Mouse (Mus musculus) intestine, embryonic 16.5 days (tissue): ENCODE data around the gene Wdr18. TPM values are rescaled to one million over a fixed set of nuclear protein-coding genes. Genes with fewer than 3 reads are reported as not detected.

ENCODE experiments used
- ATAC-seq: fragments of 200-750 bp; cut with Nextera tagmentation; 2 replicates; pipeline ENCODE4 v1.8.0; 2017; ENCODE audit warnings: moderate TSS enrichment, moderate library complexity
- H3K27ac ChIP-seq: fragments of 300-500 bp; sonication (generic); 2 replicates; pipeline ENCODE4 v1.5.1; 2014; ENCODE audit warnings: mild to moderate bottlenecking, low read length
- H3K27me3 ChIP-seq: fragments of 300-500 bp; sonication (generic); replicated peaks from 2 replicates; pipeline ENCODE4 v1.6.1; 2014; ENCODE audit warnings: low read length, control low read depth, mixed read lengths; ENCODE audit not compliant: control insufficient read depth, insufficient read depth
- H3K36me3 ChIP-seq: fragments of 300-500 bp; sonication (generic); 2 replicates; pipeline ENCODE4 v1.6.1; 2014; ENCODE audit warnings: low read length, control low read depth; ENCODE audit not compliant: control insufficient read depth, insufficient read depth
- H3K4me1 ChIP-seq: fragments of 300-500 bp; sonication (generic); 2 replicates; pipeline ENCODE4 v1.6.1; 2014; ENCODE audit warnings: low read length, control low read depth, mixed read lengths; ENCODE audit not compliant: control insufficient read depth, insufficient read depth
- H3K4me2 ChIP-seq: fragments of 300-500 bp; sonication (generic); 2 replicates; pipeline ENCODE4 v1.6.1; 2014; ENCODE audit warnings: low read depth, low read length, control low read depth
- H3K4me3 ChIP-seq: fragments of 300-500 bp; sonication (generic); 2 replicates; pipeline ENCODE4 v1.5.1; 2014; ENCODE audit warnings: mild to moderate bottlenecking, low read length
- H3K9ac ChIP-seq: fragments of 300-500 bp; sonication (generic); 2 replicates; pipeline ENCODE4 v1.6.1; 2014; ENCODE audit warnings: low read depth, low read length
- H3K9me3 ChIP-seq: fragments of 300-500 bp; sonication (generic); 2 replicates; pipeline ENCODE4 v1.6.1; 2016; ENCODE audit warnings: low read length, control low read depth; ENCODE audit not compliant: control insufficient read depth
- WGBS: fragments of 180-500 bp; shearing (Covaris S2); extraction: QIAGEN DNeasy Blood & Tissue Kit; methylation state at CpG from one replicate; pipeline ENCODE4 v1.1.7; 2014; 5-methylcytosine and 5-hydroxymethylcytosine counted together
- polyA plus RNA-seq: library from polyadenylated mRNA; unstranded; fragments of >200 nt; fragmentation: Nextera tagmentation; extraction: Ambion mirVana; gene quantifications from 2 replicates; pipeline ENCODE4 v1.2.1, GENCODE M21; 2015

The Wdr18 gene
- polyA plus RNA-seq, 1 experiment from 2014 or later: 96.6 TPM

GRCm38 (mm10) chr10:80013609-80014008 lies 53.7 kb downstream of the Wdr18 start:
- 49% methylated on average over 25 of the region's 25 CpGs for WGBS
- no peak for ATAC-seq

GRCm38 (mm10) chr10:80014484-80015290 lies 54.7 kb downstream of the Wdr18 start:
- H3K4me3 ChIP-seq: no peak overlapping the region
- H3K4me2 ChIP-seq: no peak overlapping the region
- H3K9me3 ChIP-seq: 0 out of 2 replicates have a peak, but pooled peaks cover 8% of the 10 kb centered on the region
- ATAC-seq: peak; percentile 30
- H3K9ac ChIP-seq: no peak overlapping the region
- 0 out of 2 replicates have a peak, but pooled peaks cover 5% of the 10 kb centered on the region for H3K36me3 ChIP-seq
- peaks cover 12% of the 10 kb centered on the region for H3K27me3 ChIP-seq
- no peak overlapping the region for H3K27ac ChIP-seq
- peaks cover 15% of the 10 kb centered on the region for H3K4me1 ChIP-seq
- 25% methylated on average over 28 of the region's 28 CpGs for WGBS

More at GRCm38 (mm10) chr10:80013609-80014008, 53.7 kb downstream of the Wdr18 start:
- Histone ChIP-seq H3K27ac (no peak overlapping the region), H3K4me2 (no peak overlapping the region), H3K9me3 (0 out of 2 replicates have a peak, but pooled peaks cover 9% of the 10 kb centered on the region), H3K27me3 (peaks cover 12% of the 10 kb centered on the region), H3K4me1 (peaks cover 4% of the 10 kb centered on the region), H3K4me3 (no peak overlapping the region), H3K36me3 (0 out of 2 replicates have a peak, but pooled peaks cover 5% of the 10 kb centered on the region), H3K9ac (no peak overlapping the region)

- Histone ChIP-seq H3K36me3 (0 out of 2 replicates have a peak, but pooled peaks cover 3% of the 10 kb centered on the region), H3K9me3 (0 out of 2 replicates have a peak, but pooled peaks cover 5% of the 10 kb centered on the region), H3K4me1 (peaks cover 18% of the 10 kb centered on the region), H3K9ac (no peak overlapping the region), H3K27ac (no peak overlapping the region), H3K4me3 (no peak overlapping the region), H3K4me2 (no peak overlapping the region), H3K27me3 (peaks cover 12% of the 10 kb centered on the region)
- 77% methylated on average over 10 of the region's 10 CpGs for WGBS
- ATAC-seq: no peak
These were observed 55.6 kb downstream of the Wdr18 start for GRCm38 (mm10) chr10:80015583-80015982.

GRCm38 (mm10) chr10:80016511-80016910 lies 56.6 kb downstream of the Wdr18 start, which contains the start of gene Arhgap45:
Gene Arhgap45 (plus strand): TSS chr10:80016653.
- ATAC-seq: no peak
- Histone ChIP-seq H3K4me2 (no peak within 1 kb of the TSS), H3K27ac (no peak within 1 kb of the TSS), H3K9ac (no peak within 1 kb of the TSS; the same call in 1 of the 2 replicates), H3K36me3 (no peaks in the 10 kb centered on the region), H3K27me3 (peaks cover 12% of the 10 kb centered on the region), H3K4me3 (no peak within 1 kb of the TSS), H3K9me3 (no peaks in the 10 kb centered on the region), H3K4me1 (peaks cover 20% of the 10 kb centered on the region)
- WGBS: 74% methylated on average over 11 of the region's 11 CpGs

- Histone ChIP-seq H3K9me3 (no peaks in the 10 kb centered on the region), H3K4me1 (peaks cover 20% of the 10 kb centered on the region), H3K27me3 (peaks cover 12% of the 10 kb centered on the region), H3K9ac (no peak overlapping the region), H3K36me3 (no peaks in the 10 kb centered on the region), H3K27ac (no peak overlapping the region), H3K4me2 (no peak overlapping the region), H3K4me3 (no peak overlapping the region)
- WGBS: 87% methylated on average over 10 of the region's 10 CpGs
- ATAC-seq: no peak
These were observed 57.0 kb downstream of the Wdr18 start for GRCm38 (mm10) chr10:80016931-80017330.

- no peaks in the 10 kb centered on the region for H3K9me3 ChIP-seq
- no peak overlapping the region; the same call in 1 of the 2 replicates for H3K9ac ChIP-seq
- peaks cover 12% of the 10 kb centered on the region for H3K27me3 ChIP-seq
- H3K4me2 ChIP-seq: no peak overlapping the region
- 70% methylated on average over 3 of the region's 3 CpGs for WGBS
- H3K27ac ChIP-seq: no peak overlapping the region
- ATAC-seq: no peak
- peaks cover 20% of the 10 kb centered on the region for H3K4me1 ChIP-seq
- peak overlapping the region; percentile 7; the same call in 1 of the 2 replicates for H3K4me3 ChIP-seq
- H3K36me3 ChIP-seq: no peaks in the 10 kb centered on the region
These were observed 57.4 kb downstream of the Wdr18 start for GRCm38 (mm10) chr10:80017361-80017760.

GRCm38 (mm10) chr10:80017771-80018170 lies 57.8 kb downstream of the Wdr18 start:
- no peak overlapping the region for H3K27ac ChIP-seq
- no peak overlapping the region; the same call in 1 of the 2 replicates for H3K9ac ChIP-seq
- peak overlapping the region; percentile 7; the same call in 1 of the 2 replicates for H3K4me3 ChIP-seq
- WGBS: 77% methylated on average over 14 of the region's 14 CpGs
- peaks cover 20% of the 10 kb centered on the region for H3K4me1 ChIP-seq
- no peaks in the 10 kb centered on the region for H3K36me3 ChIP-seq
- no peak for ATAC-seq
- peaks cover 12% of the 10 kb centered on the region for H3K27me3 ChIP-seq
- H3K4me2 ChIP-seq: no peak overlapping the region
- no peaks in the 10 kb centered on the region for H3K9me3 ChIP-seq

GRCm38 (mm10) chr10:80018739-80019297 lies 58.9 kb downstream of the Wdr18 start:
- Histone ChIP-seq H3K27ac (peak overlapping the region; percentile 54; the same call in 1 of the 2 replicates), H3K27me3 (peaks cover 7% of the 10 kb centered on the region), H3K4me1 (peaks cover 20% of the 10 kb centered on the region), H3K9ac (peak overlapping the region; percentile 63), H3K4me3 (peak overlapping the region; percentile 22; the same call in 1 of the 2 replicates), H3K9me3 (no peaks in the 10 kb centered on the region), H3K4me2 (peak overlapping the region; percentile 46), H3K36me3 (no peaks in the 10 kb centered on the region)
- WGBS: 8% methylated on average over 15 of the region's 15 CpGs
- ATAC-seq: peak; percentile 76

- Histone ChIP-seq H3K36me3 (no peaks in the 10 kb centered on the region), H3K27ac (peak overlapping the region; percentile 54; the same call in 1 of the 2 replicates), H3K4me3 (peak overlapping the region; percentile 24), H3K4me1 (peaks cover 17% of the 10 kb centered on the region), H3K9ac (peak overlapping the region; percentile 63), H3K27me3 (no peaks in the 10 kb centered on the region; the same call in 1 of the 2 replicates), H3K9me3 (no peaks in the 10 kb centered on the region), H3K4me2 (peak overlapping the region; percentile 46)
- ATAC-seq: peak; percentile 49
- WGBS: 17% methylated on average over 20 of the region's 20 CpGs
These were observed 59.6 kb downstream of the Wdr18 start for GRCm38 (mm10) chr10:80019471-80020131.
